Mouse (Mus musculus): Measurements from ENCODE around the gene Rprd1b.

The Rprd1b gene

GRCm38 (mm10) chr2:158127245-158127644 lies 98.9 kb downstream of the Rprd1b start:
- no peak for DNase-seq (ENCODE audit: low spot score)

GRCm38 (mm10) chr2:158127872-158128271 lies 99.6 kb downstream of the Rprd1b start:
- DNase-seq (ENCODE audit: low spot score), result no peak

DNA sequence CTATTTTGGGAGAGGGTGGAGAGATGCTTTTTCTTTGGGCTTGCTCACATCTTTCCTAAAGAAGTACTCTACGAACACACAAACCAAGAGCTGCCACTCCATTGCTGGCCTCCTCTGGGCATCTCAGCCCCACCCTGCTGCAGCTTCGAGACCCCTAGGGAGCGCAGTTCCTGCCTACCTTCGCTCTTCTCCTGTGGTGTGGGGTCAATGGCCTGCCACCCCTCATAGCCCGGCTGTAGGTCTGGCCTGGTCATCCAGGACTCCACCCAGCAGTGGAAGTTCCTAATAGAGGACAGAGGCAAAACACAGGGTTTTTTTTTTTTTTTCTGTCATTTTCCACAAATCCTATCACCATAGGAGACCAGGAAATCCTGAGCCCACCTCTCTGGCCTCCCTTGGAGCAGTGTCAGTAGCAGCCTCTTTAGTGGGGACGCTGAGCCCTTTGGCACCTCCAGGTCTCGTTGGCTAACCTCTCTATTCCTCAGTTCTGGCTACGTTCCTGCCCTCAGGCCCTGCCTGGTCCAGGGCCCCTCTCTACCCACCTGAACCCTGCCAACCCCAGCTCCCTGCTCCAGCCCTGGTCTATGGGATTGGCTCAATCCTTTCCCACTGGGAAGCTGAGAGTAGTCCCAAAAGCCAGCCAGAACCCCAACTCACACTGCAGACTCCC lies 100.3 kb downstream of the Rprd1b start:
- no peak for DNase-seq (ENCODE audit: low spot score)

DNA sequence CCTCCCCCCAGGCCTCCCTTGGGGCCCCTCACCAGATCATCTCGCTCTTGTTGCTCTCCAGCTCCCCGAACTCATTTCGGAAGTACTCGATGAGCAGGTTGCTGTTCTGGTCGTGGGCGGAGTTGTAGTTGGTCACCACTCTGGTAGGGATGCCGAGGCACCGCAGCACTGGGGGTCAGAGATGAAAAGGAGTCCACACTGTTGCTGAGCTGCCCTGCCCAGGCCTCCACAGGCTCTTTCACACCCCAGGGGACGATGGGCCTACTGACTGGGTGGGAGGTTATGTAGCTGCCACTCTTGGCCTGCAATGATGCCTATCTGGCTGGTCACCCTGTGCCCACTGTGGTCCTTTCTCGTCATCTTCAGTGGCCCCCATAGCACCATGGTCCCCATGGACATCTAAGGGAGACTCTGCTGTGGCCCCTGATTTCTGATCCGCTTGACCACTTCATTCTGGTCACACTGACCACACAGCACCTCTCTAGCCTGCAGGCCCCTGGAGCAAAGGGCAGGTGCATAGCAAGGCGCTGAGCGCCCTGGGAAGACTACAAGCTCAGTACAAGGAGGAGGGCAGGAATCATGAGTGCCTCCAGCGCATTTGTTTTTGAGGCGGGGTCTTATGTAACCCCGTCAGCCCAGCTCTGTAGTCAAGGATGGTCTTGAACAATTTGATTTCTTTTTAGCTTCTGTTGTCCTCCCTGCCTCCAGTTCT lies 101.2 kb downstream of the Rprd1b start:
- DNase-seq (ENCODE audit: low spot score), result no peak

- DNase-seq (ENCODE audit: low spot score), result no peak
Observed at GRCm38 (mm10) chr2:158130391-158130986, 102.2 kb downstream of the Rprd1b start.

GRCm38 (mm10) chr2:158131197-158131835 lies 103.0 kb downstream of the Rprd1b start:
- DNase-seq (ENCODE audit: low spot score), result no peak

DNA sequence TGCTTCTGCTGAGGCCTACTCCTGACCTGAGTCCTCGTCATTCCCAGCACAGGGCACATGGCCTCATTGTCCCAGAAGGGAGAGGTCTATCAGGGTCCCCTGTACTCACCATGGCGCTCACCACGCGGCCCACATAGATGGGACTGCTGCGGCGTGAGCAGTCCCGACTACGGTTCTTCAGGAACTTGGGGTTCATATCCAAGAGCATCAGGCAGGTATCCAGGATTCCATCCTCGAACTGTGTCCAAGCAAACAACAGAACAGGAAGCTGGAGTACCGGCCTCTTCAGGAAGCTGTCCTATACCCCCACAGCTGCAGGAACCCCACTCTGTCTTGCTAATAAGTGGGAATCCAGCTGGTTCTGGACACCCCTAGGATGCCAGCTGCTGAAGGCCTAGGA lies 104.0 kb downstream of the Rprd1b start:
- no peak for DNase-seq (ENCODE audit: low spot score)

DNA sequence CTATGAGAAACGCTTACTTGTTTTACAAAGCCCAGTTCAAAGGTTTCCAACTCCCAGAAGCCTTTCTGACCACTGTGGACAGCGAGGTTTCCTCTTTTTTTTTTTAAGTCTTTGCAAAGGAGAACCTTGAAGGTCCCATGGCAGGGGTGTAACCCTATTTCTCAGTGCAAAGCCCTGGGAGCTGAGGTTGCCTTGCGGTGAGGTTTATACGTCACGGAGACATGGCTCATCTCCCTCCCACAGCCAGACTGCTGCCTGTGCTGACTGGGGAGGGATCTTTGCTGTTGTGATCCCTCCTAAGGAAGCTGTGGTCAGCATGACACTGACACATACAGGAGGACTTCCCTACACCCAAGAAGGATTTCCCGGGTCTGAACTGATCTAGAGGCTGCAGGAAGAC lies 104.8 kb downstream of the Rprd1b start:
- DNase-seq (ENCODE audit: low spot score), result no peak

- DNase-seq (ENCODE audit: low spot score), result no peak
Observed at GRCm38 (mm10) chr2:158136205-158136604, 107.9 kb downstream of the Rprd1b start.

DNA sequence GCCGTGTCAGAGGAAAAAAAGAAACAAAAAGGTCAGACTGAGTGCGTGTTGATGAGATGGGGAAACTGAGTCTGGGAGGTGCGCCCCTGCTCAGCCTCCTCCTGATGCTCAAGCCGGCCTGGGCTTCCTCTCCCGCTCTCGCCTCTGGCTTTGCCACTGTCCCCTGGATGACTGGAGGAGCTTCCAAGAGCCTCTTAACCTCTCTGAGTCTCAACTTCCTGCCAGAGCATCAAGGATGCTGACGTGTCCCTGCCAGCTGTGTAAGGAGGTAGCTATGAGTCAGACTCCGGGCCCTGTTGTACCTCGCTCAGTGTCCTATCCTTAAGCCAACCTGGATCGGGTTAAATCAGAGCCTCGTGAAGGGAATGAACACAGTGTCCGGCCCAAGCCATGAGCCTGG lies 109.5 kb downstream of the Rprd1b start:
- DNase-seq (ENCODE audit: low spot score), result no peak

- DNase-seq (ENCODE audit: low spot score), result no peak
Observed at GRCm38 (mm10) chr2:158138778-158139177, 110.5 kb downstream of the Rprd1b start.

DNA sequence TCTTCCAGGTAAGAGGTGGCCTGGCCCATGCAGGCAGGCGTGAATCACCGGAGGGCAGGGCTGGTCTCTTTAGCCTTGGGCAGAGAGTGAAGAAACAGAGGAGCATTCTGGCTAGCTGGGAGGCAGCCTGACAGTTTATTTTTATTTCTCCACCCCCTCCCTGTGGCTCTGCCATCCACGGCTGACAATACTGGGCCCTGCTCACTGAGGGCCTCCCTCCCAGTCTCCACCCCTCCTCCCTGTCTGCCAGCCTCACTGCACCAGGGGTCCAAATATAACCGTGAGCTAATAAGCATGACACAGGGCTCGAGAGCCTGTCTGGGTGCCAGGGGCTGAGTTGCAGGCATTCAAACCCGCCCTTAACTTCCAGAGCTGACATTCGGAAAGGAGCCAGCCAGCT lies 111.3 kb downstream of the Rprd1b start:
- no peak for DNase-seq (ENCODE audit: low spot score)

DNA sequence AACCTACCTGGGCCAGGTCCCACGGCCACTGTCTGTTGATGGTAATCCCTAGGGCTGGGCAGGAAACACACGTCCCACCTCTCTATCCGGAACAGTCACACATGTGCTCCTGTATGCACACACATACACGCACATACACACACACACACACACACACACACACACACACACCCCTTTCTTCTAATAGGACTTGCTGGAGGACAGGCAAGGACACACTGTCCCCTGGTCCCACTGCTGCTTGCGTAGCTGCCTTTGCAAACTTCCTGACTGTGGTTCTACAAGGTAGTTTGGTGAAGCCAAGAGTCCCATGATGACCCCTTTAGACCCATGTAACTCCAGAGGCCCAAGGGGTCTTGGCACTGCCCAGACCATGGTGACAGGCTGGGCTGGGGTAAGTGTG lies 112.4 kb downstream of the Rprd1b start:
- no peak for DNase-seq (ENCODE audit: low spot score)

DNA sequence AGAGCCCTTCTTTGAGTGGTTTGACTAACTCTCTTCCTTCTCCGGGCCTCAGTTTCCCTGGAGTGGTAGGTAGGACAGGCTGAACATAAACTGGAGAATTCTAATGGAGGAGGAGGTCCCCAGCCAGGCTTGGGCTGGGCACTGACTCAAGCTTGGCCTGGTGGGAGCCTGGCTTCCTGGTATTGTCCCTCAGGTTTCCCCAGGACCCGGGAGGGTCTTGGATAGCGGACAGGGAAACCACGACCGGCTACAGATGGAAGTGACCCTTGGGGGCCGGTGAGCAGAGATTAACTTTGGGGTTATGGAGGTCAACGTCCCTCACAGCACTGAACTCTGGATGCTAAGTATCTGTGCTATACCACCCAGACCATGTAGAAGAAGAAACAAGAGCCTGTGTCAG lies 113.0 kb downstream of the Rprd1b start:
- DNase-seq (ENCODE audit: low spot score), result no peak

DNA sequence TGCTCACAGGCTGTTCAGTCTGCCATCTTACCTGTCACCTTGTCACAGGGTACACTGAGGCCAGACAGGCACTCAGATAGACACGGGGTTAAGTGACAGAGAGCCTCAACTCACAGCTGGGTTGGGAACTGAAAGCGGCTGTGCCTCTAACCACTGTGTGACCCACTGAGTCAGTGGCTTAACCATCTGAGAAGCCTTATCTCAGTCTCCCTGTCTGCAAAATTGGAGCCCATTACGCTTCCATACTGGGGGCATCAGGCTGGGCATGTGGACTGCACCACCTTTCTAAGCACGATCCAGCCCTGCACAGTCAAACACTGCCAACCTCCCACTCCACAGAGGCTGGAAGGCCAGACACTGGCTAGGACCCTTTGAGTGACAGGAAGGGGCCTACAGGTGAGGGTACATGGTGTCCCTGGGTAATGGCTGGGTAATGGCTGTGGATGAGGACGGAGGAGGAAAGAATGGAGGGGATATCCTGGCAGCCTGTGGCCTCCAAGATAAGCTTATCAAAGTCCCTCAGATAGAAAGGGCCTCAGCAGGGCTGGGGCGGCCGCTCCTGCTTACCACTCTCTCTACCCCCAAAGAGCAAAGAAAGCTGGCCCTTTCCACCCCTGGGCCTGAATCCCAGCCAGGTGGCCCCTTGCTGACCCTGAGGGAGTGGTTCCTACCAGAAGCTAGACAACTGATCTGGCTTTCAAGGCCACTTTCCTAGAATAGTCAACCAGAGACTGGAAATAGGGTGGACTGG lies 113.6 kb downstream of the Rprd1b start:
- peak; percentile 97 for DNase-seq (ENCODE audit: low spot score)

- DNase-seq (ENCODE audit: low spot score), result no peak
Observed at GRCm38 (mm10) chr2:158142981-158143380, 114.7 kb downstream of the Rprd1b start.

DNA sequence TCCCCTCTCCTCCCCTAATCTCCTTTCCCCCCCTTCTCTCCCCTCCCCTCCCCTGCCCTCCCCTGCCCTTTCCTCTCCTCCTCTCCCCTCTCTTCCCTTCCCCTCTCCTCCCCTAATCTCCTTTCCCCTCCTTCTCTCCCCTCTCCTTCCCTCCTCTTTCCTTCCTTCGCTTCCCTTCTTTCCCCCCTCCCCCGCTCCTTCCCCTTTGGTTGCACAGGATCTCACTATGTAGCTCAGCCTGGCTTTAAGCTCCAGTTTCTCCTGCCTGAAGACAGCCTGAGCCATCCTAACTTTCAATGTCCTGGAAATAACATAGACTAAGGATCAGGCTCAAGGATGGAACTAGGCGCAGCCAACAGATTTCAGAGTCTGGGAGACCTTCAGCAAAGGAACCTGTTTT lies 115.5 kb downstream of the Rprd1b start:
- no peak for DNase-seq (ENCODE audit: low spot score)

DNA sequence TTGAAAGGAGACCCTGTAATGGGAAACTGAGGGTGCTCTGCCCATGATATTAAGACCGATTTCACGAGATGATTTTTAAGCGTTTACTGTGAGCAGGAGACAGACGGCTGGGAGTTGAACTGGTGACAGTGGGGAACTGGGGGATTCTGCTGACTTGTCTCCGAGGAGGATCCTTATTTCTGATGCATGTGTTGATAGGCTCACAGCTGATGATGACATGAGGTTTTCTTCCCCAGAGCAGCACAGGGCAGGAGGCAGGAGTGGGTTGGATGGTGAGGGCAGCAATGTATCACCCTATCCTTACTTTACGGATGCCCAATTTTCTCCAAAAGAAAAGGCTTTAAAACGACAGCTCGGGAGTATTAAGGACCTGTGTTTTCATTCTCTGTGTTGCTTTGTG lies 116.0 kb downstream of the Rprd1b start:
- no peak for DNase-seq (ENCODE audit: low spot score)

GRCm38 (mm10) chr2:158144750-158145527 lies 116.6 kb downstream of the Rprd1b start:
- no peak for DNase-seq (ENCODE audit: low spot score)

- DNase-seq (ENCODE audit: low spot score), result no peak
Observed at GRCm38 (mm10) chr2:158145528-158146065, 117.3 kb downstream of the Rprd1b start.

DNA sequence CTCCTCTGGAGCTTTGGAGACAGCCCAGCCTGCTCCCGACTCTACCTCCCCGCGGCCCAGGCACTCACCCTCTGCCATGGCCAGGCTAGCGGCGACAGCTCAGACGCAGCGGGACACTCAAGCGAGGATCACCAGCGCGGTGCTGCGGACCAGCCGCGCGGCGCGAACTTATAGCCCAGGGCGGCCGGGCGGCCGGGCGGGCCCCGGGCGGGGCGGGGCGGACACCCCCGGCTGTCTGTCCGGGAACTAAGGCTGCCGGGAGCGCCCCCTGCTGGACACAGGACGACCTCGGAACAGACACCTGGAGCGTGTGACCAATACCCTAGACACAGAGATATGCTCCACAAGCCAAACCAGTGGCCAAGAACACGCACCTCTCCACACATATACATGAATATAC lies 117.9 kb downstream of the Rprd1b start, which contains the start of gene Tgm2:
TSS of gene Tgm2 (minus strand) at position 214 of the 400 bp plus-strand sequence.
- peak; percentile 91 for DNase-seq (ENCODE audit: low spot score)

Measured in c-Kit-positive CD71-positive TER-119-positive erythroid progenitor cells, embryonic 14.5 days (primary cell).